Mouse (Mus musculus): Measurements from ENCODE around the gene E130208F15Rik. TPM values are rescaled to one million over a fixed set of nuclear protein-coding genes. Genes with fewer than 3 reads are reported as not detected.

The E130208F15Rik gene
- total and polyA plus RNA-seq, 2 experiments: 0.06 to 0.18 TPM

DNA sequence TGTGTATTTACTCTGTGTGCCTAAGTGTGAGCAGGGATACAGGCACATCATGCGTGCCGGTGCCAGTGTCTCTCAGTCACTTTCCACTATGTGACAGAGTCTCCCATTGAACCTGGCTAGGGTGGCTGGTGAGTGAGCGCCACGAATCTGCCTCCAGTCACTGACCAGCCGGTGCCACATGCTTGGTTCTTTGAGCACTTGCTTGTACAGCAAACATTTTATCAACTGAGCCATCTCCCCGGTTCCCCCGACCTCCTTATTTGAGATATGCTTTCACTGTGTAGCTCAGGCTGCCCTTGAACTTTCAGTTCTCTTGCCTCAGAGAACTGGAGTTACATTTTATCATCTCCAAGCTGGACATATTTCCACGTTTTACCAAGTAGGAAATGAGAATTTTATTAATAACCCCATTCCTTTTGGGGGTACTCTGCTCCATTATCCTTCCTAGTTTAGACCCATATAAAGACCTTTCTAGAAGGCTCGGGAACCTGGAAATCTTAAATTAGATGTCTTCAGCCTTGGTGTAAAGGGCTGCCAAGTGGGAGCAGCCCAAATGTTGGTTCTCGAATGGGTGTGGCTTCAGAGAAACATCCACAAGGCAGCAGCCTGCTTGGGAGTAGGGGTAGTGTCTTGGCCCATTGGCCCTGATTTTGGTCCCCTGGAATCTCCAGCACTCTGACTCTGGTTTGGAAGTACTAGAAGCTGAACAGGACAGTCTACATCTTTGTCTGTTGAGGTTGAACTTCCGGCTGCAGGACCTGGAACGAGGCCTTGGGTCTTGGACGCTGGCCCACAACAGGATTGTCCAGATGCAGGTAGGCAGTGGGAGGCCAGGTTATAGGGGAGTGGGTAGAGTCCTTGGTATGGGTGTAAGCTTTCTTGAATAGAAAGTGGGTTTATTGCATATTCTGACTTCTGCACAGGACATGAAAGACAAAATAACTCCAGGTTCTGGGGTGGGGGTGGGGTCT, 5.7 kb upstream of the E130208F15Rik start:
- Histone ChIP-seq H3K27me3 (ENCODE audit: control insufficient read depth, insufficient read depth, low read length) (no peaks in the 10 kb centered on the region), H3K79me2 (ENCODE audit: control insufficient read depth, insufficient read depth, low read length) (peaks cover 6% of the 10 kb centered on the region; the same call in 1 of the 2 replicates), H3K27ac (replicated peaks; ENCODE audit: insufficient read depth, low read depth, low read length) (no peak overlapping the region), H3K4me3 (ENCODE audit: insufficient read depth, low read depth, low read length) (no peak overlapping the region), H3K36me3 (ENCODE audit: control insufficient read depth, insufficient read depth, low read length) (no peaks in the 10 kb centered on the region), H3K4me1 (ENCODE audit: control insufficient read depth, insufficient read depth, low read length) (peaks cover 20% of the 10 kb centered on the region), H3K9ac (ENCODE audit: low read depth, low read length) (no peak overlapping the region)
- DNase-seq (ENCODE audit: extremely low read depth, low read depth, low spot score): no peak
- TF ChIP-seq POLR2A (IDR thresholded peaks at IDR 0.05; ENCODE audit: extremely low read depth, insufficient read depth, low read length) (no peak), CTCF (IDR thresholded peaks at IDR 0.05; ENCODE audit: low read depth, low read length) (no peak)
- WGBS: 60% methylated on average over 13 of the region's 13 CpGs

DNA sequence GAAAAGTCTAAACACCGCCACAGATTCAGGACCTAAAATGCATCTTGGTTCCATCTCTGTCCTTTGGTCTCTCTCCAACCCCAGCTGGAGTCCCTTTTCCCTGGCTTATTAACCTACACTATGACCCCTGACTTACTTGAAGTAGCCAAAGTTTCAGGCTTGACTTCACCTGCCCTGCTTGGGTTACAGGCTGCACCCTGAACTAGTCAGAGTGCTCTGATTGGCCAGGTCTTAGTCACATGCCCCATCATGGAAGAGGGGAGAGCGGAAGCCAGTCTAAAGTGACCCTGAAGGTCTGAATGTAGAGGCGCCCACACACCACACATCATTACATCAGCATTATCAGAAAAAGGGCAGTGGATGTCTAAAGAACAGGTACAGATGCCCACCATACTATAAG, 3.4 kb upstream of the E130208F15Rik start:
- WGBS: 94% methylated on average over 3 of the region's 3 CpGs
- no peaks in the 10 kb centered on the region for H3K36me3 ChIP-seq (ENCODE audit: control insufficient read depth, insufficient read depth, low read length)
- TF ChIP-seq POLR2A (IDR thresholded peaks at IDR 0.05; ENCODE audit: extremely low read depth, insufficient read depth, low read length) (no peak), CTCF (IDR thresholded peaks at IDR 0.05; ENCODE audit: low read depth, low read length) (no peak)
- H3K79me2 ChIP-seq (ENCODE audit: control insufficient read depth, insufficient read depth, low read length): peaks cover 4% of the 10 kb centered on the region; the same call in 1 of the 2 replicates
- H3K4me1 ChIP-seq (ENCODE audit: control insufficient read depth, insufficient read depth, low read length): peaks cover 17% of the 10 kb centered on the region
- H3K27ac ChIP-seq (replicated peaks; ENCODE audit: insufficient read depth, low read depth, low read length): no peak overlapping the region
- H3K4me3 ChIP-seq (ENCODE audit: insufficient read depth, low read depth, low read length): no peak overlapping the region
- no peak overlapping the region for H3K9ac ChIP-seq (ENCODE audit: low read depth, low read length)
- H3K27me3 ChIP-seq (ENCODE audit: control insufficient read depth, insufficient read depth, low read length): no peaks in the 10 kb centered on the region
- DNase-seq (ENCODE audit: extremely low read depth, low read depth, low spot score): no peak

- Histone ChIP-seq H3K36me3 (ENCODE audit: control insufficient read depth, insufficient read depth, low read length) (no peaks in the 10 kb centered on the region), H3K4me1 (ENCODE audit: control insufficient read depth, insufficient read depth, low read length) (peaks cover 14% of the 10 kb centered on the region), H3K79me2 (ENCODE audit: control insufficient read depth, insufficient read depth, low read length) (no peaks in the 10 kb centered on the region), H3K4me3 (ENCODE audit: insufficient read depth, low read depth, low read length) (no peak overlapping the region), H3K9ac (ENCODE audit: low read depth, low read length) (no peak overlapping the region; the same call in 1 of the 2 replicates), H3K27ac (replicated peaks; ENCODE audit: insufficient read depth, low read depth, low read length) (peak overlapping the region; percentile 75), H3K27me3 (ENCODE audit: control insufficient read depth, insufficient read depth, low read length) (no peaks in the 10 kb centered on the region)
- 23% methylated on average over 2 of the region's 2 CpGs for WGBS
- peak; percentile 87 for DNase-seq (ENCODE audit: extremely low read depth, low read depth, low spot score)
- TF ChIP-seq CTCF (IDR thresholded peaks at IDR 0.05; ENCODE audit: low read depth, low read length): no peak
- no peak for TF ChIP-seq POLR2A (IDR thresholded peaks at IDR 0.05; ENCODE audit: extremely low read depth, insufficient read depth, low read length)
Observed at GRCm38 (mm10) chr7:30320946-30321345, 594 bp upstream of the E130208F15Rik start.

DNA sequence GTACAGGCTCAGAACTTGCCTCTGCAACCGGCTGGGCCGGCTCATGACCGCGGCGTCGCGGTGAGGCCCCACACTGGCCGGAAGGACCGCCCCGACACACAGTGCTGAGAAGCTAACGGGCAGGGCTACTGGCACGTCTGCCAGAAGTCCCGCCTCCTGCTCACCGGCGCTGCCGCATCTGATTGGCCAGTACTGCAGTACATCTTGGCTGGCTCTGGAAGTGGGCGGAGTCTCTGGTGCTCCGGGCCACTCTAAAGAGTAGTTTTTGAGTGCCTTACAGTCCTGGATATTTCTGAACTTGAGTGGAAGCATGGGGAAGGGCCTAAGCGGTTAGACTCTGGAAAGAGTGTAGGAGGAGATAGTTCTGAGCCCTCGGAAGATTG, 736 bp downstream of the E130208F15Rik start:
- Histone ChIP-seq H3K79me2 (ENCODE audit: control insufficient read depth, insufficient read depth, low read length) (no peaks in the 10 kb centered on the region), H3K36me3 (ENCODE audit: control insufficient read depth, insufficient read depth, low read length) (no peaks in the 10 kb centered on the region), H3K27me3 (ENCODE audit: control insufficient read depth, insufficient read depth, low read length) (no peaks in the 10 kb centered on the region), H3K27ac (replicated peaks; ENCODE audit: insufficient read depth, low read depth, low read length) (peak overlapping the region; percentile 75), H3K4me3 (ENCODE audit: insufficient read depth, low read depth, low read length) (peak overlapping the region; percentile 74), H3K9ac (ENCODE audit: low read depth, low read length) (peak overlapping the region; percentile 92), H3K4me1 (ENCODE audit: control insufficient read depth, insufficient read depth, low read length) (peaks cover 14% of the 10 kb centered on the region)
- DNase-seq (ENCODE audit: extremely low read depth, low read depth, low spot score): peak; percentile 94
- 1% methylated on average over 20 of the region's 20 CpGs for WGBS
- TF ChIP-seq POLR2A (IDR thresholded peaks at IDR 0.05; ENCODE audit: extremely low read depth, insufficient read depth, low read length) (peak; percentile 92), CTCF (IDR thresholded peaks at IDR 0.05; ENCODE audit: low read depth, low read length) (no peak)

DNA sequence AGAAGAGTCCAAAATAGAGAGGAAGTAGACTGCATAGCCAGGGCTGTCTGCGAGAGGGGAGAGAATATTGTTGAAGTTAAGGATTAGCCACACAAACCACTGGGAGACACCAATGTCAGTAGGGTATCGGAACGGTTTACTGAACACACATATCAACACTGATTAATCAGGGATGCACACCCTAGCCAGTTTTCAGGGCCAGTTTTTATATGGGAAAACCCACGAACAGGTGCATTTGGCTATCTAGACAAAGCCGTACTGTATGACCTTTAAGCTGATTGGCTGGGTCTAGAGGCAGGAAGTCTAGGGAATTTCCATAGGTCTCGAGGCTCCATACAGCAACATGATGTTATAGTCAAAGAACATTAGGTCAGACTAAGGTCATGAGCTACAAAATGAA, 1.3 kb downstream of the E130208F15Rik start:
- H3K27ac ChIP-seq (replicated peaks; ENCODE audit: insufficient read depth, low read depth, low read length): peak overlapping the region; percentile 72
- 5% methylated on average over 6 of the region's 6 CpGs for WGBS
- TF ChIP-seq CTCF (IDR thresholded peaks at IDR 0.05; ENCODE audit: low read depth, low read length): no peak

DNA sequence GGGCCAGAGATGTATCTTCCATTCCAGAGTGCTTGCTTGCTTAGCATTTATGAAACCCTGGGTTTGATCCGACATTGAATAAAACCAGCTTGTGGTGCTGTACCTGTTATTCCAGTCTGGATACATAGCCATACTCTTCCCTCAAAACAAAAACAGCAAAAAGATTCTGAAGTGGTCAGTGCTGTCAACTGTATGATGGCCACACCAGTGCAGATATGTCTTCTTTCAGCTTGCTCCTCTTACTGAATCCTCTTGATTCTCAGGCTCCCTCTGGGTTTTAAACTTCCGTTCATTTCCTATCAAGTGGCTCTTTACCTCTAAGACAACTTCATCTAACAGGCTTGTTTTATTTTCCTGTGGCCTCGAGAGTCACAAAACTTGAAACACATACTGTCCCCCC, 2.3 kb downstream of the E130208F15Rik start, which contains the start of gene Sdhaf1:
Gene Sdhaf1, minus strand, starts transcription at position 101 of the 400 bp plus-strand sequence.
- H3K4me3 ChIP-seq (ENCODE audit: insufficient read depth, low read depth, low read length): no peak within 1 kb of the TSS
- H3K36me3 ChIP-seq (ENCODE audit: control insufficient read depth, insufficient read depth, low read length): no peaks in the 10 kb centered on the region
- H3K27me3 ChIP-seq (ENCODE audit: control insufficient read depth, insufficient read depth, low read length): no peaks in the 10 kb centered on the region
- H3K79me2 ChIP-seq (ENCODE audit: control insufficient read depth, insufficient read depth, low read length): no peaks in the 10 kb centered on the region
- H3K27ac ChIP-seq (replicated peaks; ENCODE audit: insufficient read depth, low read depth, low read length): peak within 1 kb of the TSS; percentile 72
- peaks cover 14% of the 10 kb centered on the region for H3K4me1 ChIP-seq (ENCODE audit: control insufficient read depth, insufficient read depth, low read length)
- 83% methylated on average over 3 of the region's 3 CpGs for WGBS
- TF ChIP-seq CTCF (IDR thresholded peaks at IDR 0.05; ENCODE audit: low read depth, low read length) (no peak), POLR2A (IDR thresholded peaks at IDR 0.05; ENCODE audit: extremely low read depth, insufficient read depth, low read length) (no peak)
- H3K9ac ChIP-seq (ENCODE audit: low read depth, low read length): peak within 1 kb of the TSS; percentile 54; the same call in 1 of the 2 replicates
- no peak for DNase-seq (ENCODE audit: extremely low read depth, low read depth, low spot score)

More for the DNA sequence above, 1.3 kb downstream of the E130208F15Rik start:
- H3K36me3 ChIP-seq (ENCODE audit: control insufficient read depth, insufficient read depth, low read length): no peaks in the 10 kb centered on the region
- H3K27me3 ChIP-seq (ENCODE audit: control insufficient read depth, insufficient read depth, low read length): no peaks in the 10 kb centered on the region
- no peak for DNase-seq (ENCODE audit: extremely low read depth, low read depth, low spot score)
- H3K4me1 ChIP-seq (ENCODE audit: control insufficient read depth, insufficient read depth, low read length): peaks cover 14% of the 10 kb centered on the region
- H3K79me2 ChIP-seq (ENCODE audit: control insufficient read depth, insufficient read depth, low read length): no peaks in the 10 kb centered on the region
- H3K9ac ChIP-seq (ENCODE audit: low read depth, low read length): peak overlapping the region; percentile 54; the same call in 1 of the 2 replicates
- no peak overlapping the region; the same call in 1 of the 2 replicates for H3K4me3 ChIP-seq (ENCODE audit: insufficient read depth, low read depth, low read length)

All from liver, adult 2 months (tissue).